Mouse (Mus musculus): Measurements from ENCODE around the gene Ankrd31. TPM values are rescaled to one million over a fixed set of nuclear protein-coding genes. Genes with fewer than 3 reads are reported as not detected.
"Not testable (repeated sequence)": the region's sequence is repeated elsewhere in the genome, so short reads cannot be mapped to it uniquely, and the experiment has no call there.

Gene Ankrd31
- polyA plus RNA-seq, 1 experiment from 2014 or later, result not detected

DNA sequence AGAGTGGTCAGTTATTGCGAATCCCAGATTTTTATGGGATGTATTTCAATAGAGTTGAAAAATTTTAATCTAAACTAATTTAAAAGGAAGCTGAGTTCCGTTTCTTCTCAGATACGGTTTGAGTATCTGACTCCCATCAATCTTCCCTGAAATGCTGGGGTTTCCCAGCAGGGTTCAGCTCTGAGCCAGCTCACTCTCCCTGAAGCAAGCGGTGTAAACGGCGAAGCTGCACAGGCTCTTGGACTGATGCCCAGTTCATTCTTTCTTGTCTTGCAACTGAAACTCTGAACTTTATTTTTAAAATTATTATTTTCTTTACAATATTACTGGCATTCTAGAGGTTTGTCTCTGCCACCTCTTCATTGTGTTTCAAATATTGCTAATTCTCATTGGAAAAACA is 2.0 kb upstream of the Ankrd31 start:
- no peaks in the 10 kb centered on the region for H3K9me3 ChIP-seq
- no peaks in the 10 kb centered on the region for H3K27me3 ChIP-seq
- H3K4me2 ChIP-seq (replicated peaks), result no peak overlapping the region
- 28% methylated on average over 6 of the region's 6 CpGs for WGBS
- no peaks in the 10 kb centered on the region for H3K36me3 ChIP-seq
- no peak for ATAC-seq (replicated peaks)
- H3K4me1 ChIP-seq, result no peaks in the 10 kb centered on the region
- H3K9ac ChIP-seq (replicated peaks), result no peak overlapping the region
- H3K27ac ChIP-seq (replicated peaks), result no peak overlapping the region
- H3K4me3 ChIP-seq, result no peak overlapping the region

DNA sequence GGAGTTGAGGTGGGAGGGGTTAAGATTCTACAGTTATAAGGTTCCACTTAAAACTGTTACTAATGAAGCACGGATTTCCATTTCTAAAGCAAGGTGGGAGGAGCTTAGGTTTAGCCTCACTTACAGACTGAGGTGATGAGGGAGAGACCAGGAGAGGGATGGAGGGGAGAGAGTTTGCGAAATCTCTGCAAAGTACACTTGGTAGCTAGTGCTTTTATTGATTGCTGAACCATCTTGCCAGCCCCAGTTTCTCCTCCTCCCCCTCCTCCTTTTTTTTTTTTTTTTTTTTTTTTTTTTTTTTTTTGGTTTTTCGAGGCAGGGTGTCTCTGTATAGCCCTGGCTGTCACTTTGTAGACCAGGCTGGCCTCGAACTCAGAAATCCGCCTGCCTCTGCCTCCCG is 1.8 kb downstream of the Ankrd31 start:
- H3K9ac ChIP-seq (replicated peaks), result no peak overlapping the region
- H3K36me3 ChIP-seq, result no peaks in the 10 kb centered on the region
- H3K4me3 ChIP-seq, result no peak overlapping the region
- no peak for ATAC-seq (replicated peaks)
- no peaks in the 10 kb centered on the region for H3K4me1 ChIP-seq
- H3K27ac ChIP-seq (replicated peaks), result no peak overlapping the region
- no peaks in the 10 kb centered on the region for H3K9me3 ChIP-seq
- 90% methylated on average over 6 of the region's 6 CpGs for WGBS
- no peak overlapping the region for H3K4me2 ChIP-seq (replicated peaks)
- no peaks in the 10 kb centered on the region for H3K27me3 ChIP-seq

DNA sequence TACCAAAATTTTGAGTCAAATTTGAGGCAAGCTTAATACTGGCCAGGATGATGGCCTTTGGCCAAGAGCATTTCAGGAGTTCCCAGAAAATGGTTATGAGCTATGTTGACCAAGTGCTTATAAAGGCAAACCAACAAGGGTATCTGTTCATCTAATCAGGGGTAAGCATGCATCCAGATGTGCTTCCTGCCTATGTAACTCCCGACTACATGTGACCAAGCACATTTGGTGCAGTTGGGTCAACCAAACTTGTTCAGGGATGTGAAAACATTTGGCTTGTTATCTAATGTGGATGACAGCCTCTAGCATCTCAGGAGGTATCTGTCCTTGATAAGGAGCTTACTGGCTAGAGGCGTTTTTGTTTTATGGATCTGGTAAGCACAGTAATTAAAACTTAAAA is 12.8 kb downstream of the Ankrd31 start:
- H3K4me1 ChIP-seq, result no peaks in the 10 kb centered on the region
- no peak overlapping the region for H3K27ac ChIP-seq (replicated peaks)
- H3K36me3 ChIP-seq, result no peaks in the 10 kb centered on the region
- H3K9me3 ChIP-seq, result no peaks in the 10 kb centered on the region
- no peak overlapping the region for H3K4me2 ChIP-seq (replicated peaks)
- no peak for ATAC-seq (replicated peaks)
- H3K4me3 ChIP-seq, result no peak overlapping the region
- no peaks in the 10 kb centered on the region for H3K27me3 ChIP-seq
- H3K9ac ChIP-seq (replicated peaks), result no peak overlapping the region
- WGBS, result 86% methylated on average over 2 of the region's 2 CpGs

DNA sequence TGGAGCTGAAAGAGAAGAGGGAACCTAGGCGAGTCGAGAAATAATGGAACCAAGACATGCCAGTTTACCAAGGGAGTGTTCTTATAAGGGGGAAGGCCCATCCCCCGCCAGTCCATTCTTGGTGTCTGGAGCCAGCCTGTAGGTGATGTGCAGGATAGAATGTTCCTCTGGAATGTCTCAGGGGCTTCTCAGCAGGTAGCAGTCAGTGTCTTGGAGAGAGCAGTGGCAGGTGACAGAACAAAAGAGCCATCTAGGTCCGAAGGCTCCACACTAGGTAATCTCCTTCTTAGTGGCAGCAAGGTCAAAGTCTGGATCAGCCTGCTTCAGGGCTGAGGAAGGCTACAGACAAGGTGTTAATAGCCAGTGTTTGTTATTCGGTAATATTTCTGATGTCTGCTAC is 38.0 kb downstream of the Ankrd31 start:
- WGBS, result 84% methylated on average over 5 of the region's 5 CpGs
- H3K9ac ChIP-seq (replicated peaks); H3K27me3 ChIP-seq; H3K36me3 ChIP-seq; H3K4me1 ChIP-seq; H3K4me2 ChIP-seq (replicated peaks); H3K9me3 ChIP-seq; H3K4me3 ChIP-seq; H3K27ac ChIP-seq (replicated peaks); ATAC-seq (replicated peaks): not testable (repeated sequence)

DNA sequence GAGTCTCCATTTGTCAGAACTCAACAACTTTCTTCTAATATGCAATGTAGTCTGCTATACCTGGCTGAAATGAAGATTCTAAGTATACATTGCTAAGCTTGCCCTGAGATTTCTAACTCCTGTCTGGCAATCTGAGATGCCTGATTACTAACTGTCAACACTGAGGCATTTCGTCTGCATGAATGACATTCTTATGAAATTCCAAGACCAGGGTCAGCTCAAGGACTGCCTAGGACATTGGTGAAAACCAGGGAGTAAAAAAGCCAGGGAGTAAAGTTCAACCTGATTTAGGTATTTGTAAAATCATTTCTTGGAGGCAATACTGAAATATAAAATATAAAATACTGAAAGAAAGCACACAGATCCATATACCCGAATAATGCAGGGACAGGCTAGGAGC is 45.4 kb downstream of the Ankrd31 start:
- no peaks in the 10 kb centered on the region for H3K27me3 ChIP-seq
- no peak overlapping the region for H3K9ac ChIP-seq (replicated peaks)
- no peak overlapping the region for H3K4me2 ChIP-seq (replicated peaks)
- H3K4me1 ChIP-seq, result peaks cover 4% of the 10 kb centered on the region; the same call in 1 of the 2 replicates
- no peak for ATAC-seq (replicated peaks)
- H3K27ac ChIP-seq (replicated peaks), result no peak overlapping the region
- no peak overlapping the region for H3K4me3 ChIP-seq
- WGBS, result 88% methylated on average over 2 of the region's 2 CpGs
- H3K36me3 ChIP-seq, result no peaks in the 10 kb centered on the region
- no peaks in the 10 kb centered on the region for H3K9me3 ChIP-seq

DNA sequence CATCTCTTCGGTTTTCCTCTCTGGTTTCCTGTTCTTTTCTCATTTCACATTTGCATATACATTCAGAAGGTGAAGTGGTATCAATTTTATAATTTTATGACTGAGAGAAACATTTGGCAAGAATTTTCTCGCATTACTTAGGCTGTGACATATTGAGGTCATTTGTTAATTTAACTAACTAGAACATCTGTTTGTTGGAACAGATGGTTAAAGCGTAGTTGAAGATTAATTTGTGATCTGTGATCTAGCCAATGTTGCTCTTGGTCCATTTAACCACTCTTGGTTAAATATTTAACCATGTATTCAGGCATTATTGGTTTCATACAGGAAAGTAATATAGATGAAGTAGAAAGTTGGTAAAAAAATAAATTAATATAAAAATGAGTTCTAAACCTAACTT is 47.2 kb downstream of the Ankrd31 start:
- Histone ChIP-seq H3K4me1 (peaks cover 4% of the 10 kb centered on the region; the same call in 1 of the 2 replicates), H3K27me3 (no peaks in the 10 kb centered on the region), H3K9ac (replicated peaks) (no peak overlapping the region), H3K27ac (replicated peaks) (no peak overlapping the region), H3K36me3 (no peaks in the 10 kb centered on the region), H3K4me2 (replicated peaks) (no peak overlapping the region), H3K4me3 (no peak overlapping the region), H3K9me3 (no peaks in the 10 kb centered on the region)
- WGBS, result 66% methylated on average over 3 of the region's 3 CpGs
- ATAC-seq (replicated peaks), result no peak

DNA sequence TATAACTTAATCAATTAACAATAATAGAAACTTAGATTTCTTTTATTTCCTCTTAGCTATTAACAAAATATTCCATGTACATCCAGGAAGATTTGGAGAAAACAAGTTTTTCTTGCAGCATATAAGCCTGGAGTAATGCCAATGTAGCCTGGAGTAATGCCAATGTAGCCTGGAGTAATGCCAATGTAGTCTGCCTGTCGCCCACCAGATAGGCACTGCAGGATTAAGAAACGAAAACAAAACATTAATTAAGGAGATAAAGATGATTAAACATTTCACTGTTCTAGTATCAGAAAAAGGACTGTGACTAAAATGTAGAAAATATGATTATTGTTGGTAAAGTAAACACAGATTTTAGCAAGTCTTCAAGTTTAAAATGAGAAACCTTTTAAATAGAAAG is 49.4 kb downstream of the Ankrd31 start:
- no peak overlapping the region for H3K27ac ChIP-seq (replicated peaks)
- H3K4me1 ChIP-seq, result peaks cover 4% of the 10 kb centered on the region; the same call in 1 of the 2 replicates
- no peak overlapping the region for H3K4me2 ChIP-seq (replicated peaks)
- ATAC-seq (replicated peaks), result no peak
- no peak overlapping the region for H3K9ac ChIP-seq (replicated peaks)
- H3K4me3 ChIP-seq, result no peak overlapping the region
- H3K9me3 ChIP-seq, result no peaks in the 10 kb centered on the region
- no peaks in the 10 kb centered on the region for H3K36me3 ChIP-seq
- WGBS, result 12% methylated on average over 2 of the region's 2 CpGs
- H3K27me3 ChIP-seq, result no peaks in the 10 kb centered on the region

DNA sequence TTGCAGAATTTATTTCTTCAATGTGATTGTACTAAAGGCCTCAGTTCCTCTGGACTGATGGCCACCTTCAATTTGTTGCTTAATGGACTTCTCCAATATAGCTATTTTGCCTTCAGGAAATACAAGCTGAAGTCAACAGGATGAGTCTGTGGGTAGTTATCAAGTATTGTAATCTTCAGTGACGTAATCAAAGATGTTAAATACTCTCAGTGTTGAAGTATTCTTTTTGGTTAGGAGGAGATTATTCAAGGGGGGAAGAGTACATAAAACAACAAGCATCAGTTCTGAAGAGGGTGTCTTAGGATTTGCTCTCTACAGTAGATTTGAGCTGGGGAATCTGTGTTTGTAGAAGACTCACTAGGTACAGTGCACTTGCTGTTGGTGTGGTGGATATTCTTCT is 101.7 kb downstream of the Ankrd31 start:
- no peak overlapping the region for H3K9ac ChIP-seq (replicated peaks)
- H3K4me2 ChIP-seq (replicated peaks), result no peak overlapping the region
- no peaks in the 10 kb centered on the region for H3K27me3 ChIP-seq
- 81% methylated on average over 1 of the region's 1 CpGs for WGBS
- H3K36me3 ChIP-seq, result no peaks in the 10 kb centered on the region
- no peaks in the 10 kb centered on the region for H3K9me3 ChIP-seq
- no peak overlapping the region for H3K27ac ChIP-seq (replicated peaks)
- ATAC-seq (replicated peaks), result no peak
- no peak overlapping the region for H3K4me3 ChIP-seq
- H3K4me1 ChIP-seq, result no peaks in the 10 kb centered on the region

DNA sequence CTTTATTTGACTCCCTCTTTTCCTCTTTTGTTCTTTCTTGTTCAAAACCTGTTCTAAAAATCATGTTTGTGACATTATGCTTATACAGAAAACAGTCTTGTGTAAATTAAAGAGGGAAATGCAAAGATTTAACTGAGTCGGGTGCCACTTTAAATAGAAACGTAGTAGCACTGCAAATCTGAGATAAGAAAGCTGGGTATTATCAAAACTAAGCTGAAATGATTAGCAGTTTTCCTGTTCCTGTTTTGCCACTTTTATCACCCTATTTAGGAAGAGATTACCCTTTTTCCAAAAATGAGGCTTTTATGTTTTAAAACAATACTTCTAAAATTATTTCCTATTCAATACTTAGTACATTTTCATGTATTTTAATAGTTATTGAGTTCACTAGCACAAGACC is 104.1 kb downstream of the Ankrd31 start:
- Histone ChIP-seq H3K27me3 (no peaks in the 10 kb centered on the region), H3K9ac (replicated peaks) (no peak overlapping the region), H3K9me3 (no peaks in the 10 kb centered on the region), H3K36me3 (no peaks in the 10 kb centered on the region), H3K4me3 (no peak overlapping the region), H3K4me2 (replicated peaks) (no peak overlapping the region), H3K4me1 (no peaks in the 10 kb centered on the region), H3K27ac (replicated peaks) (no peak overlapping the region)
- ATAC-seq (replicated peaks), result no peak
- WGBS, result 77% methylated on average over 2 of the region's 2 CpGs

DNA sequence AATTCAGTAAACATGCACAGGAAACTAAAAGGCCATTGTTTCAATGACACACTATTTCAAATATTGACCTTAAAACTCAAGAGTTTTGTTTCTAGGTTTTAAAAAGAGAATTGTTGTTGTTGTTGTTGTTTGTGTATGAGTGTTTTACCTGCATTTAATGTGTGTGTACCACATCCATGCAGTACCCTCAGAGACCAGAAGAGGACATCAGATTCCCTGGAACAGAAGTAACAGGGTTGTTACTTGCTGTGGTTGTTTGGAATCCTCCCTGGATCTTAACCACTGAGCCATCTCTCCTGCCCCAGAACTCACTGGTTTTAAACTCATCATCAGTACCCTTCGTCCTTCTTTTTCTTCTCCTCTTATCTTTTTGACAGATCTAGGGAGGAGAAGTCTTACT is 105.2 kb downstream of the Ankrd31 start:
- ATAC-seq (replicated peaks), result no peak
- no peaks in the 10 kb centered on the region for H3K27me3 ChIP-seq
- no peak overlapping the region for H3K4me3 ChIP-seq
- H3K36me3 ChIP-seq, result no peaks in the 10 kb centered on the region
- no peaks in the 10 kb centered on the region for H3K9me3 ChIP-seq
- H3K4me1 ChIP-seq, result no peaks in the 10 kb centered on the region
- H3K9ac ChIP-seq (replicated peaks), result no peak overlapping the region
- WGBS, result 50% methylated on average over 1 of the region's 1 CpGs
- no peak overlapping the region for H3K4me2 ChIP-seq (replicated peaks)
- no peak overlapping the region for H3K27ac ChIP-seq (replicated peaks)

DNA sequence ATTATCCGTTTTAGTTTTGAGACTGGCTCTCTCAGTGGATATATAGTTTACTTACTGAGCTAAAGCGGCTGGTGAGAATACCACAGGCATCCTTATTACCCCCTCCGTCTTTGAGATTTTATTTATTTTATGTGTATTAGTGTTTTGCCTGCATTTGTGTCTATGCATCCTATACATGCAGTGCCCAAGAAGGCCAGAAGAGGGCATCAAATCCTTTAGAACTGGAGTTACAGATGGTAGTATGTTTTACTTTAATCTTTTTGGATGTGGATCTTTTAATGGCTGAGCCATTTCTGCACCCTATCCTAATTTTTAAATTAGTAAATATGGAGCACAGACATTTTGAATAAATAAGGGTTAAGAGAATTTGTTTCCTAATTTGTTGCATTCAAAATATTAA is 107.1 kb downstream of the Ankrd31 start:
- 0 out of 2 replicates have a peak, but pooled peaks have one; percentile 46 for ATAC-seq (replicated peaks)

DNA sequence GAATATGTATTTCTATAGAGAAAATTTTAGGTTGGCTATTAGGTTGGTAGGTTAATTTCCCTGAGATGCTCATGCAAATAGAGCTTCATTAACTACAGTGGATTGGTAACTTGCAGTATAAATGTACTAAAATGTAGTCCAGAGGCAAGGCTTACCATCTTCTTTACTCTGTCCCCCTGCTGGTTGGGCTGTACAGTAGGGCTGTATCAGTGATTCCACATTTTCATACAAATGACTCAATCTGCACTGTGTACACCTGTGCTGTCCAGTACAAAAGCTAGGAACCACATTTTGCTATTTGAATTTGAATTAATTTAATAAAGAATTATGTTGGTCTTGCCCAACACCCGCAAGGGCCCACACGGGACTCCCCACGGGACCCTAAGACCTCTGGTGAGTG is 111.1 kb downstream of the Ankrd31 start:
- Histone ChIP-seq H3K4me3 (no peak overlapping the region), H3K4me1 (no peaks in the 10 kb centered on the region), H3K27me3 (no peaks in the 10 kb centered on the region), H3K4me2 (replicated peaks) (no peak overlapping the region), H3K36me3 (no peaks in the 10 kb centered on the region), H3K27ac (replicated peaks) (no peak overlapping the region), H3K9ac (replicated peaks) (no peak overlapping the region), H3K9me3 (no peaks in the 10 kb centered on the region)
- 93% methylated on average over 3 of the region's 3 CpGs for WGBS
- ATAC-seq (replicated peaks), result no peak

More for the DNA sequence above, 107.1 kb downstream of the Ankrd31 start:
- Histone ChIP-seq H3K27ac (replicated peaks) (no peak overlapping the region), H3K9me3 (no peaks in the 10 kb centered on the region), H3K36me3 (no peaks in the 10 kb centered on the region), H3K4me1 (no peaks in the 10 kb centered on the region), H3K9ac (replicated peaks) (no peak overlapping the region), H3K4me3 (no peak overlapping the region), H3K4me2 (replicated peaks) (no peak overlapping the region), H3K27me3 (no peaks in the 10 kb centered on the region)
- 23% methylated on average over 3 of the region's 3 CpGs for WGBS

DNA sequence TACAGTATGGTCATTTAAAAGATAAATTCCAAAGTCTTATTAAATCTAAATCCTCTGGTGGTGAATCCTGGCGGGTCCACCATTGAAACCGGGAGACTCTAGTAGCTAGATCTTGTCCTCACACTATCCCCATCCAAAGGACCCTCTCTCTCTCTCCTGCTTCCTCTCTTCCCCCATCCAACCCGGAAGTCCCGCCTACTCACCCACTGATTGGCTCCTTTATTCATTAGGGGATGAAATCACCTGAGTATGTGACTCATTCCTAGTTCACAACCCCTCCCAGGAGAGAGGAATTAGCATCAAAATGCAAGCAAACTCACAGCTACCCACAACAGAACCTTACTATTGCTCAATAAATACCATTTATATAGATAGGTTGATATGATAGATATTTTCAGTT is 122.7 kb downstream of the Ankrd31 start:
- ATAC-seq (replicated peaks), result no peak
- Histone ChIP-seq H3K4me2 (replicated peaks) (no peak overlapping the region), H3K4me3 (no peak overlapping the region), H3K4me1 (no peaks in the 10 kb centered on the region), H3K9ac (replicated peaks) (no peak overlapping the region), H3K9me3 (no peaks in the 10 kb centered on the region), H3K27me3 (no peaks in the 10 kb centered on the region), H3K27ac (replicated peaks) (no peak overlapping the region), H3K36me3 (no peaks in the 10 kb centered on the region)
- WGBS, result 82% methylated on average over 4 of the region's 4 CpGs

Data from forebrain, embryonic 15.5 days (tissue).